ENCODE assay signal across 26 mouse cellular contexts in the genomic region with DNA sequence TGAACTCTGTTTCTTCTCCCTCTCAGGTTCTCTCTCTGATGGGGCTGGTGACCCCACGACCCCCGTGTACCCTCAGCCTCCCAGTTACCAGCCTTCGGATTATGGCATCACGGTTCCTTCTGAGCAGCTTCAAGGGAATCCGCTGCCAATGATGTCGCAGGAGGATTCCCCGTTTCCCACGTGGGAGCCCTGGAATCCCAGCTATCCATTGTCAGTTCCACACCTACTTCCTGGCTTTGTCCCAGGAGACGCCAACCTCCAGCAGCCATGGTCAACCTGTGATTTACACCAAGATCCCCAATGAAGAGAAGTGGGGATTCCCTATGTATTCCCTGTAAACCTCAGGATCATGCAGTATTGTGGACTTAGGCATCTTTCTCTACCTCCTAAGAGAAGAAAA. TPM values are rescaled to one million over a fixed set of nuclear protein-coding genes. Genes with fewer than 3 reads are reported as not detected.
"Had no signal": no experiment of that assay in that cellular context is flagged by ENCODE, and none has a peak within 500 bp of the region (broad histone marks: within the 10 kb centered on the region; RNA-seq: fewer than 3 reads in every experiment).

No protein-coding gene starts in this region.

- H3K4me2 ChIP-seq: lung, embryonic 14.5 days; midbrain, embryonic 12.5 days; neural tube, embryonic 12.5 days had no signal

- ATAC-seq: midbrain, embryonic 16.5 days had no signal

- H3K27me3 ChIP-seq: midbrain, embryonic 12.5 days; neural tube, embryonic 12.5 days had no signal

- H3K36me3 ChIP-seq: midbrain, embryonic 10.5 days; midbrain, embryonic 12.5 days; neural tube, embryonic 12.5 days had no signal

- H3K27ac ChIP-seq: midbrain, embryonic 10.5 days; midbrain, embryonic 12.5 days; neural tube, embryonic 12.5 days had no signal

- H3K9ac ChIP-seq: lung, embryonic 14.5 days; midbrain, embryonic 12.5 days; neural tube, embryonic 12.5 days had no signal

- H3K4me3 ChIP-seq: midbrain, embryonic 10.5 days; midbrain, embryonic 12.5 days; myocyte; neural tube, embryonic 12.5 days had no signal

- DNase-seq: lung, adult 18-20 months; lung, embryonic 14.5 days; lung, postnatal 10 days; lung, postnatal 4 days; midbrain, embryonic 14.5 days; retina, postnatal 1 day; right cerebral cortex, adult 18-20 months; right cerebral cortex, postnatal 25 days; right cerebral cortex, postnatal 4 days; spleen, adult 18-20 months; thymus, adult 18-20 months; thymus, postnatal 14 days; thymus, postnatal 36 days had no signal

- H3K4me1 ChIP-seq: midbrain, embryonic 10.5 days; midbrain, embryonic 12.5 days; neural tube, embryonic 12.5 days had no signal

- H3K9me3 ChIP-seq: midbrain, embryonic 10.5 days; midbrain, embryonic 12.5 days; neural tube, embryonic 12.5 days had no signal

RNA-seq across cellular contexts. Expression of a gene that starts 14.4 kb away (rescaled TPM):
- total RNA-seq: megakaryocyte, adult 5-6 weeks; megakaryocyte-erythroid progenitor cell, adult 5-6 weeks had no signal
- polyA plus RNA-seq: lung, embryonic 14.5 days; lung, embryonic 16.5 days; midbrain, embryonic 10.5 days; midbrain, embryonic 12.5 days; midbrain, embryonic 14.5 days; midbrain, embryonic 16.5 days; myocyte; neural tube, embryonic 12.5 days; neural tube, embryonic 14.5 days; small intestine, adult 2 months; stomach, embryonic 14.5 days; stomach, embryonic 16.5 days; thymus, postnatal 0 days had no signal

RNA-seq across cellular contexts. Expression of a gene that starts 28.2 kb away (rescaled TPM):
- total RNA-seq: megakaryocyte, adult 5-6 weeks; megakaryocyte-erythroid progenitor cell, adult 5-6 weeks had no signal
- polyA plus RNA-seq: midbrain, embryonic 14.5 days; myocyte had no signal

RNA-seq across cellular contexts. Expression of a gene that starts 55.1 kb away (rescaled TPM):
- total RNA-seq: megakaryocyte-erythroid progenitor cell, adult 5-6 weeks had no signal
